Mouse (Mus musculus) layer of hippocampus, postnatal 14 days (tissue): Measurements from ENCODE around the gene Frrs1l. TPM values are rescaled to one million over a fixed set of nuclear protein-coding genes. Genes with fewer than 3 reads are reported as not detected.
A peak's percentile ranks its signal among the peaks of the same experiment; 100 is the strongest.

Experiments used
- DNase-seq, 2 experiments: peaks; one replicate each; pipeline ENCODE4 v3.0.0; 2021 to 2022; ENCODE audit warnings: low spot score in 2 of 2, mixed read lengths in 1 of 2
- total RNA-seq, 2 experiments: library from RNA; stranded (reverse); gene quantifications; 2 replicates each; pipeline ENCODE4 v1.2.3; 2021

Gene Frrs1l
- total RNA-seq, 2 experiments from 2014 or later, result 161 to 167 TPM

- peak; percentile 41 to 52 for DNase-seq
These were observed 568 bp downstream of the Frrs1l start for GRCm38 (mm10) chr4:56989431-56990214.

- no peak for DNase-seq
These were observed 24.5 kb downstream of the Frrs1l start for GRCm38 (mm10) chr4:56965586-56966179.

GRCm38 (mm10) chr4:56963687-56964086 is 26.5 kb downstream of the Frrs1l start:
- DNase-seq, result no peak

- no peak for DNase-seq
These were observed 28.8 kb downstream of the Frrs1l start for GRCm38 (mm10) chr4:56961320-56961925.

GRCm38 (mm10) chr4:56957518-56957917 is 32.7 kb downstream of the Frrs1l start:
- DNase-seq, result no peak

- no peak for DNase-seq
These were observed 37.0 kb downstream of the Frrs1l start for GRCm38 (mm10) chr4:56953235-56953634.

GRCm38 (mm10) chr4:56951701-56952100 is 38.5 kb downstream of the Frrs1l start:
- no peak for DNase-seq

- DNase-seq, result no peak
These were observed 40.7 kb downstream of the Frrs1l start for GRCm38 (mm10) chr4:56949494-56949893.

GRCm38 (mm10) chr4:56946641-56947640 is 43.2 kb downstream of the Frrs1l start, which contains the start of gene Tmem245:
Tmem245 (minus strand) TSS chr4:56947437.
- peak; percentile 86 to 96 for DNase-seq

GRCm38 (mm10) chr4:56946180-56946579 is 44.0 kb downstream of the Frrs1l start:
- no peak for DNase-seq

- no peak for DNase-seq
These were observed 45.9 kb downstream of the Frrs1l start for GRCm38 (mm10) chr4:56944286-56944685.

- no peak for DNase-seq
These were observed 46.9 kb downstream of the Frrs1l start for GRCm38 (mm10) chr4:56943258-56943657.

- no peak for DNase-seq
These were observed 47.6 kb downstream of the Frrs1l start for GRCm38 (mm10) chr4:56942567-56942966.

- no peak for DNase-seq
These were observed 48.7 kb downstream of the Frrs1l start for GRCm38 (mm10) chr4:56941481-56941880.

- DNase-seq, result no peak
These were observed 53.1 kb downstream of the Frrs1l start for GRCm38 (mm10) chr4:56937136-56937535.

GRCm38 (mm10) chr4:56935327-56935726 is 54.9 kb downstream of the Frrs1l start:
- DNase-seq, result no peak

- no peak for DNase-seq
These were observed 57.0 kb downstream of the Frrs1l start for GRCm38 (mm10) chr4:56933154-56933553.

- DNase-seq, result no peak
These were observed 58.1 kb downstream of the Frrs1l start for GRCm38 (mm10) chr4:56932096-56932495.

GRCm38 (mm10) chr4:56930312-56930711 is 59.9 kb downstream of the Frrs1l start:
- no peak for DNase-seq

GRCm38 (mm10) chr4:56926971-56927370 is 63.2 kb downstream of the Frrs1l start:
- DNase-seq, result no peak

GRCm38 (mm10) chr4:56922229-56922628 is 68.0 kb downstream of the Frrs1l start:
- no peak for DNase-seq
